Mouse (Mus musculus): ENCODE measurements around the gene Atg2b. TPM values are rescaled to one million over a fixed set of nuclear protein-coding genes. Genes with fewer than 3 reads are reported as not detected.

Gene Atg2b
- polyA plus RNA-seq, 1 experiment from 2014 or later: 26.3 TPM

DNA sequence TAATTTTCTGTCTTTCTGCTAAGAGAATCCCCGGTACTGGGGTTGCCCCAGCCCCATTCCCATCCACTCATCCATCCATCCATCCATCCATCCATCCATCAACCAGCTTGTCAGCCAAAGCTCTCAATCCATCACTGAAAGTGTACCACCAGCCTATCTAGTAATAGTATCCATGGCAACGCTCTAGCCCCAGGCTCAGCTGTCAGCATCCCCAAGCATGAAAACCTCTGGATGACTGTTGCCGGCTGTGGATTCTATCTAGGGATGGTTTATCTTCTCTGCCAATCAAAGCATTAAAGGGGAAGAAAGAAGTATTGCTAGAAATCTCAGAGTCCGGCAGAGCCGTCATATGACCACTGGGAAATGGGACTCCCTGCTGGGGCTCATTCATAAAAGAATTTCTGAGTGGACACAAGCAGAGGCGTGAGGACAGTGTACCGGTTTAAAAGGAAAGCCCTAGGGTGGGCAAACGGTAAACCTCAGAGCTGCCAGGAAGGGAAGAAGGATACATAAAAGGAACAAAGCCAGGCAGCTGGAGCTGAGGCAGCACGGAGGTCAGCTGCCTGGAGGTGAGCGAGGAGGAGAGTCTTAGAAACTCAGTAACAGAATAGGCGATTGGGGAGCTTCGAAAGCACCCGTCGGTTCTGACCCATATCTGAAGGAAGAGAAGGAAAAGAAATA, 36.6 kb upstream of the Atg2b start:
- no peak overlapping the region for H3K4me3 ChIP-seq (ENCODE audit: low read depth, low read length)
- peaks cover 17% of the 10 kb centered on the region for H3K4me1 ChIP-seq (replicated peaks; ENCODE audit: control insufficient read depth, insufficient read depth, low read length)
- H3K9ac ChIP-seq (ENCODE audit: low read depth, low read length): no peak overlapping the region
- no peak overlapping the region for H3K4me2 ChIP-seq
- no peaks in the 10 kb centered on the region for H3K9me3 ChIP-seq (ENCODE audit: control insufficient read depth, low read length)
- ATAC-seq (replicated peaks; ENCODE audit: low FRiP score) (no peak), DNase-seq (ENCODE audit: low spot score) (no peak)
- H3K27me3 ChIP-seq (replicated peaks; ENCODE audit: control insufficient read depth, insufficient read depth, low read length): no peaks in the 10 kb centered on the region
- H3K36me3 ChIP-seq (ENCODE audit: control insufficient read depth, insufficient read depth, low read length): no peaks in the 10 kb centered on the region
- 70% methylated on average over 14 of the region's 14 CpGs for WGBS
- H3K27ac ChIP-seq (ENCODE audit: low read depth, low read length): no peak overlapping the region

DNA sequence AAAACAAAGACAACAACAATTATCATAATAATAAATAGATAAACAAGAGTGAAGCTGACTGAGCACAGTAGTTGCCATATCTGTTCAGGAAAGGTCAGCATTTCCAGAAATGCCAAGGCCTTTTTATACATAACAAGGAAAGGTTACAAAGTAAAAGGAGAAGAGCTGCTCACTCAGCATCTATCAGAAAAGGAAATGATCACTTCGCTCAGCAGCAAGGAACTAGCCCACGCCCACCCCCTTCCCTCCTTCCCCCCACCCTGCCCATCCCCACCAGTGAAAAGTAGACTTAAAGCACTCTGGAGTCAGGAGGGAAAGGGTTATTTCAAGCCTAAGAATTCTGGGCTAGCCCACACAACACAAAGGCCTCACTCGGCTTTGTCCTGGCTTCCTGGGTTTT, 35.2 kb upstream of the Atg2b start:
- Histone ChIP-seq H3K4me2 (no peak overlapping the region), H3K4me1 (replicated peaks; ENCODE audit: control insufficient read depth, insufficient read depth, low read length) (peaks cover 13% of the 10 kb centered on the region), H3K27ac (ENCODE audit: low read depth, low read length) (no peak overlapping the region), H3K9ac (ENCODE audit: low read depth, low read length) (no peak overlapping the region), H3K9me3 (ENCODE audit: control insufficient read depth, low read length) (no peaks in the 10 kb centered on the region), H3K36me3 (ENCODE audit: control insufficient read depth, insufficient read depth, low read length) (no peaks in the 10 kb centered on the region), H3K27me3 (replicated peaks; ENCODE audit: control insufficient read depth, insufficient read depth, low read length) (no peaks in the 10 kb centered on the region), H3K4me3 (ENCODE audit: low read depth, low read length) (no peak overlapping the region)
- no peak for DNase-seq (ENCODE audit: low spot score)
- WGBS: 65% methylated on average over 3 of the region's 3 CpGs
- no peak for ATAC-seq (replicated peaks; ENCODE audit: low FRiP score)

DNA sequence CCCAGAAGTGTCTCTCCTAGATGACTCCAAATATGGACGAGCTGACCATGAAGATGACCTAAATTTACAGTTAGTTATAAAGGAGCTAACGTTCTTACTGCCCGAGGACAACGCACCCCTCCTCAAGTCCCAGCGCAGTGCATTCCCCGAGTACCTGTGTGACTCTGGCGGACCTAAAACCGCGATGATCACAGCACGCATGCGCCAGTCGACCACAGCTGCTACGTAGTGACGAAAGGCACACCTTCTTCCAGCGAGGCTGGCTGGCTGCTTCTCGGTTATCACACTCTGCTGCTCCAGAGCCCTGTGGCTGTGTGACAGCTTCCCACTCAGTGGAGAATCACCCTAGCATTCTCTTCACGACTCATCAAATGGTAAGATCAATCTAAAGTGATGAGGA, 33.6 kb upstream of the Atg2b start:
- H3K9ac ChIP-seq (ENCODE audit: low read depth, low read length): 0 out of 2 replicates have a peak overlapping the region, but pooled peaks have one; percentile 14
- H3K27ac ChIP-seq (ENCODE audit: low read depth, low read length): no peak overlapping the region
- H3K4me2 ChIP-seq: peak overlapping the region; percentile 52
- H3K27me3 ChIP-seq (replicated peaks; ENCODE audit: control insufficient read depth, insufficient read depth, low read length): no peaks in the 10 kb centered on the region
- peak overlapping the region; percentile 23 for H3K4me3 ChIP-seq (ENCODE audit: low read depth, low read length)
- H3K36me3 ChIP-seq (ENCODE audit: control insufficient read depth, insufficient read depth, low read length): no peaks in the 10 kb centered on the region
- 55% methylated on average over 17 of the region's 17 CpGs for WGBS
- H3K9me3 ChIP-seq (ENCODE audit: control insufficient read depth, low read length): no peaks in the 10 kb centered on the region
- H3K4me1 ChIP-seq (replicated peaks; ENCODE audit: control insufficient read depth, insufficient read depth, low read length): peaks cover 7% of the 10 kb centered on the region; the same call in 1 of the 2 replicates
- no peak for DNase-seq (ENCODE audit: low spot score)
- peak; percentile 80 for ATAC-seq (replicated peaks; ENCODE audit: low FRiP score)

DNA sequence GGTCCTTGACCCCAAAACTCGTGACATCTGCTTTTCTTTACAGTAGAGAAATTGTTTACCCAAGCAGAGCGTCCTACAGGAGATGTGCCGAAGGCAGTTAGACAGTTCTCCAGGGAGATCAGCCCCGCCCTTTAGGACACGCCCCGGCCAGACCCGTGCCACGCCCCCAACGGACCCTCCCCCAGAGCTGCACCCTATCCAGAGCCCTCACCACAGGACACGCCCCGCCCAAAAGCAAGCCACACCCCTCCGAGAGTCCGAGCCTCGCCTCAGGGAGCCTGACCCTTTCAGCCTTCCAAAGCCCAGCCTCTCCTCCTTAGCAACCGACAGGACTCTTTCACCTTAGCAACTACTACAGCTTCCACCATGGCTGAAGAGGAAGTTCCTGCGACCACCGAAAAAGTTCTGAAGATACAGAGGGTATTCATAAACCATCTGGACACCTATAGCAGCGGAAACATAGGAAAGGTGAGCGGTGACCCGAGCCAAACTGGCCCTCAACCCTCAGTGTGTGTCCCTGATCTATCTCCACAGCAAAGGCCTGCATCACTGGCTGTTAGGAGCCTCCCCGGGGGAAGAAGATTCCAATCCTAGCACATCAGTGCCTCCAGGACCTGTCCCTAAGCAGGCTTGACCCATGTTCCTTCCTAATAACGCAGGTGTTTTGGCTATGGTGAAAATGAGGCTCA, 20.9 kb upstream of the Atg2b start, which contains the start of gene Ak7:
Gene Ak7 (plus strand): TSS at position 178 of the 689 bp plus-strand sequence.
- Histone ChIP-seq H3K36me3 (ENCODE audit: control insufficient read depth, insufficient read depth, low read length) (no peaks in the 10 kb centered on the region), H3K4me3 (ENCODE audit: low read depth, low read length) (peak within 1 kb of the TSS; percentile 26; the same call in 1 of the 2 replicates), H3K4me1 (replicated peaks; ENCODE audit: control insufficient read depth, insufficient read depth, low read length) (peaks cover 10% of the 10 kb centered on the region), H3K4me2 (peak within 1 kb of the TSS; percentile 74), H3K9ac (ENCODE audit: low read depth, low read length) (no peak within 1 kb of the TSS), H3K27me3 (replicated peaks; ENCODE audit: control insufficient read depth, insufficient read depth, low read length) (no peaks in the 10 kb centered on the region), H3K27ac (ENCODE audit: low read depth, low read length) (no peak within 1 kb of the TSS; the same call in 1 of the 2 replicates), H3K9me3 (ENCODE audit: control insufficient read depth, low read length) (no peaks in the 10 kb centered on the region)
- DNase-seq (ENCODE audit: low spot score): peak; percentile 94
- peak; percentile 99 for ATAC-seq (replicated peaks; ENCODE audit: low FRiP score)
- WGBS: 9% methylated on average over 22 of the region's 22 CpGs

DNA sequence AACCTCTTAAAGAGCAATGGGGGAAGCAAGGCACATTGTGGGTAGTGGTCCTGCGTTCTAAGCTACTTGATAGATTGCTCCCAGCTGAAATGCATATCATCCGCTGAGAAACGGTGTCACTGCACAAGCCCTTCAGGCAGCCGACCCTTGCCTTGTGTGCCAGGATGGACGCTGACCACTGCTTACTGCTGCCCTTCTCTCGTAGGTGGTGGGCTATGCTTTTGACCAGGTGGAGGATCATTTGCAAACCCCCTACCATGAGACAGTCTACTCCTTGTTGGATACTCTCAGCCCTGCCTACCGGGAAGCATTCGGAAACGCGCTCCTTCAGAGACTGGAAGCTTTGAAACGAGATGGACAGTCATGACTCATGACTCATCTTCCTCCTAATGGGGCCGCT, 15.4 kb upstream of the Atg2b start:
- H3K36me3 ChIP-seq (ENCODE audit: control insufficient read depth, insufficient read depth, low read length): peaks cover 4% of the 10 kb centered on the region; the same call in 1 of the 2 replicates
- WGBS: 92% methylated on average over 12 of the region's 12 CpGs
- ATAC-seq (replicated peaks; ENCODE audit: low FRiP score) (no peak), DNase-seq (ENCODE audit: low spot score) (no peak)
- H3K9me3 ChIP-seq (ENCODE audit: control insufficient read depth, low read length): no peaks in the 10 kb centered on the region
- no peak overlapping the region for H3K4me3 ChIP-seq (ENCODE audit: low read depth, low read length)
- H3K4me2 ChIP-seq: no peak overlapping the region
- H3K4me1 ChIP-seq (replicated peaks; ENCODE audit: control insufficient read depth, insufficient read depth, low read length): peaks cover 5% of the 10 kb centered on the region
- H3K27ac ChIP-seq (ENCODE audit: low read depth, low read length): no peak overlapping the region
- no peaks in the 10 kb centered on the region for H3K27me3 ChIP-seq (replicated peaks; ENCODE audit: control insufficient read depth, insufficient read depth, low read length)
- no peak overlapping the region for H3K9ac ChIP-seq (ENCODE audit: low read depth, low read length)

DNA sequence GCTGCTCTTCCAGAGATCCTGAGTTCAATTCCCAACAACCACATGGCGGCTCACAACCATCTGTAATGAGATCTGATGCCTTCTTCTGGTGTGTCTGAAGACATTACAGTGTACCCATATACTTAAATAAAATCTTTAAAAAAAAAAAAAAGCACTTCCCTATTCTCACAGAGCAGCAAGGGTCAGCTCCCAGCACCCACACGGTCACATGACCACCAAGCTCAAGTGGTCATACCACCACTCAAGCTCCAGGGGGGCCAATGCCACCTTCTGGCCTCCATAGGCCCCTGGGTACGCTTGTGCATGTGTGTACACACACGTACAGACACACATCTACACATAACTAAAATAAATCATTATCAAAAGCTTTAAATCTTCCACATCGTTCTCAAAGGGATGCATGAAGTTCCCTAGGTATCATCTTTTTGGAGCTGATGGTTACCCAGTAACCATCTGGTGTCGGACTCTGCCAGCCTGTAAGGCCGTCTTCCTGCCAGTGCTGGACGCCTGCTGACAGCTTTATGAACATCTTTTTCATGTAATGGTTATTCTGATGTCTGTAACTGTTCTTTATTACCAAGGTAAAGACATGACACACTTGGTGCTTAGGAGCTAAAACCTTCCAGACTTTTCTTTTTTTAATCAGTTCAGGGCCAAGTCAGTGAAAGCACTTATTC, 12.2 kb upstream of the Atg2b start:
- Histone ChIP-seq H3K9me3 (ENCODE audit: control insufficient read depth, low read length) (no peaks in the 10 kb centered on the region), H3K4me3 (ENCODE audit: low read depth, low read length) (no peak overlapping the region), H3K4me1 (replicated peaks; ENCODE audit: control insufficient read depth, insufficient read depth, low read length) (no peaks in the 10 kb centered on the region), H3K9ac (ENCODE audit: low read depth, low read length) (no peak overlapping the region), H3K27me3 (replicated peaks; ENCODE audit: control insufficient read depth, insufficient read depth, low read length) (no peaks in the 10 kb centered on the region), H3K4me2 (no peak overlapping the region), H3K27ac (ENCODE audit: low read depth, low read length) (no peak overlapping the region), H3K36me3 (ENCODE audit: control insufficient read depth, insufficient read depth, low read length) (peaks cover 7% of the 10 kb centered on the region; the same call in 1 of the 2 replicates)
- DNase-seq (ENCODE audit: low spot score) (no peak), ATAC-seq (replicated peaks; ENCODE audit: low FRiP score) (no peak)
- 85% methylated on average over 8 of the region's 8 CpGs for WGBS

DNA sequence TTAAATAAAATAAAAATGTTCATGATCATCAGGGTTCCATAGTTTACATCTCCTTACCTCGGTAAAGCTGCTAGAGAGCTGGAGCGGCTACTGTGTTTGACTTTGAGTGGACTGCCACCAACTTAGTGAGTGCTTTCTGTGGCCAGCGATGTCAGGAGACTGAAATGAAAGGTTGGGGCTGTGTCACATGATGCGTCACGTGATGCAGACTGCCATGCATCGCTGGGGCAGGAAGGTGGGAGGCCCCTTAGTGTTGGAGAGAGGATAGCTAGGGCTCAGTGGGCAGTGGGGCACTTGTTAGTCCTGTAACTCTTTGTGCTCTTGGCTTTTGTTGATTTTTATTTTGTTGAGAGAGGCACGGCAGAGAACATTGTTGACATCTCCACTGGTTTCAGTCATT, 10.8 kb upstream of the Atg2b start:
- no peak for ATAC-seq (replicated peaks; ENCODE audit: low FRiP score)
- Histone ChIP-seq H3K4me1 (replicated peaks; ENCODE audit: control insufficient read depth, insufficient read depth, low read length) (no peaks in the 10 kb centered on the region), H3K36me3 (ENCODE audit: control insufficient read depth, insufficient read depth, low read length) (peaks cover 7% of the 10 kb centered on the region; the same call in 1 of the 2 replicates), H3K4me3 (ENCODE audit: low read depth, low read length) (no peak overlapping the region), H3K9me3 (ENCODE audit: control insufficient read depth, low read length) (no peaks in the 10 kb centered on the region), H3K27me3 (replicated peaks; ENCODE audit: control insufficient read depth, insufficient read depth, low read length) (no peaks in the 10 kb centered on the region), H3K4me2 (no peak overlapping the region), H3K9ac (ENCODE audit: low read depth, low read length) (no peak overlapping the region), H3K27ac (ENCODE audit: low read depth, low read length) (no peak overlapping the region)
- DNase-seq (ENCODE audit: low spot score): no peak
- WGBS: 72% methylated on average over 7 of the region's 7 CpGs

DNA sequence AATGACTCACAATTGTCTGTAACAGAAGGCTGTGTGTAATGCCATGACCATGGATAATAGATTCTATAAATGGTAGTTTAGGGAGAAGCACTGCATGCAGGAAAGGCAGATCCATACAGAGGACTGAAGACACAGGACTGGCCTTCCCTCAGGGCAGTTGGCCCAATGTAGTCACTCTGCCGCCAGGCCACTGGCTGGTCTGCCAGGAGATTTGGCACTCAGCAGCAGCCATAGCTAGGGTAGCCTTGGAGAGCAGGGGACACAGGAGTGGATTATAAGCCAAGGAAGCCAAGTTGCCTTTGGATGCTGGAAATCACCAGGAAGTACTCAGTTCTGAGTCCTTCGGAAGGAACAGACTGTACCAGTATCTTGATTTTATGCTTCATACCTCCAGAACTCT, 9.0 kb upstream of the Atg2b start:
- no peak for ATAC-seq (replicated peaks; ENCODE audit: low FRiP score)
- WGBS: 96% methylated on average over 2 of the region's 2 CpGs

More for the DNA sequence above, 9.0 kb upstream of the Atg2b start:
- Histone ChIP-seq H3K36me3 (ENCODE audit: control insufficient read depth, insufficient read depth, low read length) (peaks cover 7% of the 10 kb centered on the region; the same call in 1 of the 2 replicates), H3K4me1 (replicated peaks; ENCODE audit: control insufficient read depth, insufficient read depth, low read length) (0 out of 2 replicates have a peak, but pooled peaks cover 2% of the 10 kb centered on the region), H3K4me2 (no peak overlapping the region), H3K9ac (ENCODE audit: low read depth, low read length) (no peak overlapping the region), H3K9me3 (ENCODE audit: control insufficient read depth, low read length) (no peaks in the 10 kb centered on the region), H3K27ac (ENCODE audit: low read depth, low read length) (no peak overlapping the region), H3K4me3 (ENCODE audit: low read depth, low read length) (no peak overlapping the region), H3K27me3 (replicated peaks; ENCODE audit: control insufficient read depth, insufficient read depth, low read length) (no peaks in the 10 kb centered on the region)
- DNase-seq (ENCODE audit: low spot score): no peak
